Mouse (Mus musculus): Measurements from ENCODE around the gene Nell2. TPM values are rescaled to one million over a fixed set of nuclear protein-coding genes. Genes with fewer than 3 reads are reported as not detected.

Nell2 gene
- total and polyA plus RNA-seq, 3 experiments, result not detected

- TF ChIP-seq MAFK (IDR thresholded peaks at IDR 0.05; ENCODE audit: insufficient replicate concordance, low read length), result no peak
- dilution Hi-C loops (cut with MboI; ENCODE audit: extremely low pct_ligation_motif_present, extremely low pct_unique_long_range_greater_than_20kb, low sequenced_read_pairs) (no loop called here), in situ Hi-C loops (cut with MboI; ENCODE audit: low pct_ligation_motif_present, low pct_unique_long_range_greater_than_20kb, low sequenced_read_pairs) (no loop called here)
- no peak overlapping the region for H3K9ac ChIP-seq (ENCODE audit: insufficient read depth, low read depth)
- H3K4me3 ChIP-seq (replicated peaks in 1 of 3; ENCODE audit: low read depth in 2 of 3, low read length in 2 of 3, poor library complexity in 1 of 3), result no peak overlapping the region
- H3K9me3 ChIP-seq (replicated peaks; ENCODE audit: low read length), result peaks cover 59% of the 10 kb centered on the region
- no peak for DNase-seq (ENCODE audit: extremely low read depth)
- H3K79me2 ChIP-seq (replicated peaks; ENCODE audit: control insufficient read depth, extremely low read depth, insufficient read depth, poor library complexity, severe bottlenecking), result no peaks in the 10 kb centered on the region
- H3K4me2 ChIP-seq (ENCODE audit: insufficient read depth, low read depth, poor library complexity, severe bottlenecking), result no peak overlapping the region
- H3K36me3 ChIP-seq (replicated peaks in 1 of 2; ENCODE audit: control insufficient read depth in 1 of 2, insufficient read depth in 1 of 2, low read length in 1 of 2), result no peaks in the 10 kb centered on the region
- H3K27me3 ChIP-seq (replicated peaks), result no peaks in the 10 kb centered on the region
- no peak overlapping the region for H3K27ac ChIP-seq (ENCODE audit: insufficient read depth, low read depth)
- no peaks in the 10 kb centered on the region for H3K4me1 ChIP-seq (ENCODE audit: control insufficient read depth in 1 of 2, insufficient read depth in 2 of 2)
These were observed 160.2 kb downstream of the Nell2 start for GRCm38 (mm10) chr15:95368185-95368584.

GRCm38 (mm10) chr15:95366506-95366905, 161.9 kb downstream of the Nell2 start:
- in situ Hi-C loops (cut with MboI; ENCODE audit: low pct_ligation_motif_present, low pct_unique_long_range_greater_than_20kb, low sequenced_read_pairs), result no loop called here

GRCm38 (mm10) chr15:95354806-95355205, 173.6 kb downstream of the Nell2 start:
- H3K4me1 ChIP-seq (ENCODE audit: control insufficient read depth in 1 of 2, insufficient read depth in 2 of 2), result no peaks in the 10 kb centered on the region
- H3K9ac ChIP-seq (ENCODE audit: insufficient read depth, low read depth), result no peak overlapping the region
- DNase-seq (ENCODE audit: extremely low read depth), result no peak
- H3K4me2 ChIP-seq (ENCODE audit: insufficient read depth, low read depth, poor library complexity, severe bottlenecking), result no peak overlapping the region
- H3K27me3 ChIP-seq (replicated peaks), result no peaks in the 10 kb centered on the region
- peaks cover 58% of the 10 kb centered on the region for H3K9me3 ChIP-seq (replicated peaks; ENCODE audit: low read length)
- no peaks in the 10 kb centered on the region for H3K36me3 ChIP-seq (replicated peaks in 1 of 2; ENCODE audit: control insufficient read depth in 1 of 2, insufficient read depth in 1 of 2, low read length in 1 of 2)
- dilution Hi-C loops (cut with MboI; ENCODE audit: extremely low pct_ligation_motif_present, extremely low pct_unique_long_range_greater_than_20kb, low sequenced_read_pairs), result no loop called here
- in situ Hi-C loops (cut with MboI; ENCODE audit: low pct_ligation_motif_present, low pct_unique_long_range_greater_than_20kb, low sequenced_read_pairs), result no loop called here
- H3K4me3 ChIP-seq (replicated peaks in 1 of 3; ENCODE audit: low read depth in 2 of 3, low read length in 2 of 3, poor library complexity in 1 of 3), result no peak overlapping the region
- H3K79me2 ChIP-seq (replicated peaks; ENCODE audit: control insufficient read depth, extremely low read depth, insufficient read depth, poor library complexity, severe bottlenecking), result no peaks in the 10 kb centered on the region
- H3K27ac ChIP-seq (ENCODE audit: insufficient read depth, low read depth), result no peak overlapping the region
- TF ChIP-seq GABPA (IDR thresholded peaks at IDR 0.05; ENCODE audit: insufficient replicate concordance, low read depth, low read length) (no peak), NRF1 (IDR thresholded peaks at IDR 0.05; ENCODE audit: low read depth, low read length) (no peak), CHD2 (IDR thresholded peaks at IDR 0.05; ENCODE audit: low read length) (no peak)

More at GRCm38 (mm10) chr15:95366506-95366905, 161.9 kb downstream of the Nell2 start:
- Histone ChIP-seq H3K4me3 (replicated peaks in 1 of 3; ENCODE audit: low read depth in 2 of 3, low read length in 2 of 3, poor library complexity in 1 of 3) (no peak overlapping the region), H3K79me2 (replicated peaks; ENCODE audit: control insufficient read depth, extremely low read depth, insufficient read depth, poor library complexity, severe bottlenecking) (no peaks in the 10 kb centered on the region), H3K9me3 (replicated peaks; ENCODE audit: low read length) (peaks cover 51% of the 10 kb centered on the region), H3K27me3 (replicated peaks) (no peaks in the 10 kb centered on the region), H3K36me3 (replicated peaks in 1 of 2; ENCODE audit: control insufficient read depth in 1 of 2, insufficient read depth in 1 of 2, low read length in 1 of 2) (no peaks in the 10 kb centered on the region), H3K9ac (ENCODE audit: insufficient read depth, low read depth) (no peak overlapping the region), H3K4me1 (ENCODE audit: control insufficient read depth in 1 of 2, insufficient read depth in 2 of 2) (no peaks in the 10 kb centered on the region), H3K4me2 (ENCODE audit: insufficient read depth, low read depth, poor library complexity, severe bottlenecking) (no peak overlapping the region), H3K27ac (ENCODE audit: insufficient read depth, low read depth) (no peak overlapping the region)
- DNase-seq (ENCODE audit: extremely low read depth), result no peak
- TF ChIP-seq CHD1 (IDR thresholded peaks at IDR 0.05; ENCODE audit: low read depth, low read length) (no peak), ZNF384 (IDR thresholded peaks at IDR 0.05; ENCODE audit: low read depth, low read length) (no peak), MAZ (IDR thresholded peaks at IDR 0.05; ENCODE audit: low read depth, low read length) (no peak), TBP (conservative IDR thresholded peaks at IDR 0.05; ENCODE audit: low read depth, low read length) (no peak), ZMIZ1 (IDR thresholded peaks at IDR 0.05; ENCODE audit: low read depth, low read length) (no peak), TCF12 (IDR thresholded peaks at IDR 0.05; ENCODE audit: low read depth, low read length) (no peak), USF2 (conservative IDR thresholded peaks at IDR 0.05; ENCODE audit: low read depth, low read length) (no peak), KAT2A (IDR thresholded peaks at IDR 0.05; ENCODE audit: insufficient replicate concordance, low read length) (no peak), RCOR1 (conservative IDR thresholded peaks at IDR 0.05; ENCODE audit: low read depth, low read length) (no peak), USF1 (IDR thresholded peaks at IDR 0.05; ENCODE audit: low read depth, low read length) (no peak), POLR2A (IDR thresholded peaks at IDR 0.05; ENCODE audit: low read depth, low read length) (no peak), E2F4 (IDR thresholded peaks at IDR 0.05; ENCODE audit: insufficient replicate concordance, low read depth, low read length) (no peak), IRF4 (IDR thresholded peaks at IDR 0.05; ENCODE audit: low read depth, low read length) (no peak)
- dilution Hi-C loops (cut with MboI; ENCODE audit: extremely low pct_ligation_motif_present, extremely low pct_unique_long_range_greater_than_20kb, low sequenced_read_pairs), result no loop called here

All from CH12.LX (cell line).